Mouse (Mus musculus) testis, adult 2 months (tissue): ENCODE measurements around the gene Tead4.

Experiments used
- CTCF ChIP-seq: fragments of 200-500 bp; IDR thresholded peaks from 2 replicates; pipeline ENCODE4 v1.5.1; 2012; ENCODE audit warnings: low read depth, mild to moderate bottlenecking, inconsistent platforms, low read length, moderate library complexity; ENCODE audit not compliant: control insufficient read depth, insufficient read depth, insufficient replicate concordance
- POLR2A ChIP-seq: fragments of 200-500 bp; IDR thresholded peaks from 2 replicates; pipeline ENCODE4 v1.6.1; 2012; ENCODE audit warnings: low read depth, mild to moderate bottlenecking, inconsistent platforms, low read length, moderate library complexity; ENCODE audit not compliant: control insufficient read depth

- TF ChIP-seq POLR2A (no peak), CTCF (no peak)
These were observed 121.4 kb downstream of the Tead4 start for GRCm38 (mm10) chr6:128179247-128179646.
